Mouse (Mus musculus) T-helper 2 cell (primary cell): ENCODE measurements around the gene Trpm5.

Experiments used
- in situ Hi-C: fragments of 300-600 bp; cut with MboI, MseI; formaldehyde crosslinking; loops from one replicate; pipeline ENCODE4 v1.15.1; 2025; ENCODE audit warnings: high pct_unique_total_duplicates

Trpm5 gene

DNA sequence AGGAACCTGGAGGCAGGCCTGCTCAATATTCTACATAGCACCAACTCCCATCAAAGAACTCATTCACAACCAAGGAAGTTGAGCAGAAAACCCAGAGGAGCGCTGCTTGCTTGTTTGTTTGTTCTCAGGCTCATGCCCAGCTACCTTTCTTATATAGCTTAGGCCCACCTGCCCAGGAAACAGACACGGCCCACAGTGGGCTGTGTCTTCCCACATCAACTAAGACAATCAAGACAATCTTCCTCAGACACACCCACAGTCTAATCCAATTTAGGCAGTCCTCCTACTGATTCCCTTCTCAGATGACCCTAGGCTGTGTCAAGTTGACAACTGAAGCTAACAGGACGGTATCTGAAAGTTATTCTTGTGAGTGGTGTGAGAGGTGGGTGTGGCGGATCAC lies 11.6 kb upstream of the Trpm5 start, which contains the start of gene Kcnq1:
Kcnq1 (plus strand) TSS at position 301 of the 400 bp plus-strand sequence.
- in situ Hi-C loops, result no loop called here

DNA sequence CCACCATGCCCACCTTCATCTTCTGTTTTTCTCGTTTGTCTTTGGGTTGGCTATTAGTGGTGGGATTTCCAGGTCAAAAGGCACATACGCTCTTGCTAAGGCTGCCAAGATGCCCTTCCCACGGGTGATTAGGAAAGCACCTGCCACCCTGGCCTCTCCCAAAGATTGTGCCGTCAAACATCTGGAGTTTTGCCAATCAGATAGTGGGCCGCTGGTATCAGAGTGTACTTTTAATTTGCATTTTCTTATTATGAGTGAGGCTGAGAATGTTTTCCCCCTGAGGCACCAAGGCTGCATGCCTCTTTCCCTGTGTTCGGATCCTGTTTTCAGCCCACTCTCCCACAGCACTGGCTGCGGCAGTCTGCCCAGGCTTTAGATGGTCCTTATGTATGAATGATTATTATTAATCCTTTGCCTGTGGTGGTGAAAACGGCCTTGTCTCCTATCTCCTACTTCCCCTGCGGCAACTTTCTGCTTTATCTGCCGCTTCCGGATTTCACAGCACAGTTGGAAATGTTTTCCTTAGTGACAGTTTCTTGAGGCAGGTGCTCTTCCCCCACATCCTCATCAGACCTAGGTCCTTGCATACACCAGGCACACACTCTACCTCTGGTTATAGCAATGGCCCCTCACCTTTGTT lies 10.9 kb upstream of the Trpm5 start:
- in situ Hi-C loops, result no loop called here

GRCm38 (mm10) chr7:143100759-143101158 lies 6.3 kb upstream of the Trpm5 start:
- in situ Hi-C loops, result no loop called here

GRCm38 (mm10) chr7:143095554-143095907 lies 1.1 kb upstream of the Trpm5 start:
- in situ Hi-C loops, result loop anchor here (5.0 kb wide), 1 partner anchor 208 kb away; no protein-coding TSS in a partner anchor

DNA sequence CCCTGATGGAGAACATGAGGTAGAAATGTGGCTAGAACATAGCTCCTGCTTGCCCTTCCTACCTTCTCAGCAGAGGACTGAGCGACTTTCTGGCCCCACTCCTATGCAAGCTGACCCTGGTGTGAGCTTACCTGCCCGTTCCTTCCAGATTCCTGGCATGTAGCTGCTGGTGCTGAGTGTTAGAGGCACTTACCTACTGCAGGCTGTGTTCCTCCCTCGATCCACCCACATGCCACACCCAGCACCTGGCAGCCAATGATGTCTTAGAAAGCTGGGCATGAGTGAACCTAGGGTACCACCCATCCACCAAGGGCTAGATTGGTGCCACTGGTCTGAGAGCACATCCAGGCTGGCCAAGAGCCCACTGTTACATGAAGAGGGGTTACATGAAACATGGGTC lies 595 bp downstream of the Trpm5 start:
- in situ Hi-C loops, result no loop called here

- in situ Hi-C loops, result no loop called here
These were observed 7.3 kb downstream of the Trpm5 start for GRCm38 (mm10) chr7:143087070-143087579.

- in situ Hi-C loops, result no loop called here
These were observed 8.1 kb downstream of the Trpm5 start for GRCm38 (mm10) chr7:143086366-143086765.

GRCm38 (mm10) chr7:143083708-143084107 lies 10.7 kb downstream of the Trpm5 start:
- in situ Hi-C loops, result no loop called here

- in situ Hi-C loops, result no loop called here
These were observed 12.4 kb downstream of the Trpm5 start for GRCm38 (mm10) chr7:143082024-143082423.

GRCm38 (mm10) chr7:143077351-143077750 lies 17.1 kb downstream of the Trpm5 start:
- in situ Hi-C loops, result no loop called here

DNA sequence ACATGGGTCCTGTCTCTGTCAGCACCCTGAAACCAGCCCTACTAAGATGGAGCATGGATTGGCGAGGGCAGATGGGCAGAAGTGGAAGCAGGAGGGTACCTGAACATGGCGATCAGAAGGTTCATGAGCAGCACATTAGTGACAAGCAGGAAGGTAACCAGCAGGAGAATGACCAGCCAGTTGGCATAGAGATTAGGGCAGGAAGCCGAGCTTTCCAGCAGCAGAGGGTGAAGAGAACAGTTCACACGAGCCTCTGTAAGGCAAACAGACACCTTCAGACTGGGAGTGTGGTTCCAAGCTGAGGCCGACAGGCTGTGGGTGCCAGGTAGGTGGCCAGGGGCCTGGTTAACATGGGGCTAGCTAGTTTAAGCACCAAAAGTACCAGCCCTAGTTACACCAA lies 19.0 kb downstream of the Trpm5 start:
- in situ Hi-C loops, result no loop called here

DNA sequence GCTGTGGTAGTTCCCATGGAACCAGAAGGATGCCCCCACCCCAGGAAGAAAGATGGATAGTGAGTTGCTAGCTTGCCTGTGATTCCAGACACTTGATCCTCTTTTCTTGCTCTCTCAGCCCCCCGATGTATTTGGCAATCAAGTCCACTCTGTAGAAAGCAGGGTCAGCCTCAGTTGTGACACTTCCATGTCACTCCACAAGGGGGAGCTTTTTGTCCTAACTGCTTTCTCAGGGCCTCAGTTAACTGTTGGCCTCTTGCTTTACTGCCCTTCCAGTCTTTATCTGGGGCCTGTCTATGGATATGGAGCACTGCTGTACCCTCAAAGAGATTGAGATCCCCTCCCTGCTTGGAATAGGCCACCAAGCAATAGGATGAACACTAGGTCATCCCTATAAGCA lies 21.4 kb downstream of the Trpm5 start:
- in situ Hi-C loops, result no loop called here

- in situ Hi-C loops, result no loop called here
These were observed 21.8 kb downstream of the Trpm5 start for GRCm38 (mm10) chr7:143072605-143073004.

- in situ Hi-C loops, result no loop called here
These were observed 23.9 kb downstream of the Trpm5 start for GRCm38 (mm10) chr7:143070506-143071070.

DNA sequence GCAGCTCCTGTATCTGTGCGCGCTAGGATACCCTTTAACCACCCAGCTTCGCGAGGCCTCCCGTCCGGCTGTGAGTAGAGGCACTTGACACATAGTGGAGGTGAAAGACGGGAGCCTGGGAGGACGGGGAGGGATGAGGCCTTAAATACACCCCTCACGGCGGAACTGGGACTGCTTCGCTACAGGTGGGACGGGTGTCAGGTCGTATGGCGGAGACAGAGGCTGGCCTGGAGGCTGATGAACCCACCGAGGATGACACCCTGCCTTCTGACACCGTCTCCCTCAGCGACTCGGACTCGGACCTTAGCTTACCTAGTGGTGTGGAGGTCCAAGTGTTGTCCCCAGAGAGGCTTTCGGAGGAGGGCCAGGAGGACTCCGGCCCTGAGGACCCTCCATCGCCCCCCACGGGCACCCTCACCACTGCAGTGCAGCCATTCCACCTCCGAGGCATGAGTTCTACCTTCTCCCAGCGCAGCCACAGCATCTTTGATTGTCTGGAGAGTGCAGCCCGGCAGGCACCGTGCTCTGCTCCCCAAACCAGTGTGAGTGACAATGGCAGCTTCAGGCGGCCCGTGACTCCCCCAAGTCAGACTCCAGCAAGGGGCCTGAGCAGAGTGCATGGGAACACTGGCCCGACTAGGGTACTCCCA lies 24.6 kb downstream of the Trpm5 start:
- in situ Hi-C loops, result no loop called here

DNA sequence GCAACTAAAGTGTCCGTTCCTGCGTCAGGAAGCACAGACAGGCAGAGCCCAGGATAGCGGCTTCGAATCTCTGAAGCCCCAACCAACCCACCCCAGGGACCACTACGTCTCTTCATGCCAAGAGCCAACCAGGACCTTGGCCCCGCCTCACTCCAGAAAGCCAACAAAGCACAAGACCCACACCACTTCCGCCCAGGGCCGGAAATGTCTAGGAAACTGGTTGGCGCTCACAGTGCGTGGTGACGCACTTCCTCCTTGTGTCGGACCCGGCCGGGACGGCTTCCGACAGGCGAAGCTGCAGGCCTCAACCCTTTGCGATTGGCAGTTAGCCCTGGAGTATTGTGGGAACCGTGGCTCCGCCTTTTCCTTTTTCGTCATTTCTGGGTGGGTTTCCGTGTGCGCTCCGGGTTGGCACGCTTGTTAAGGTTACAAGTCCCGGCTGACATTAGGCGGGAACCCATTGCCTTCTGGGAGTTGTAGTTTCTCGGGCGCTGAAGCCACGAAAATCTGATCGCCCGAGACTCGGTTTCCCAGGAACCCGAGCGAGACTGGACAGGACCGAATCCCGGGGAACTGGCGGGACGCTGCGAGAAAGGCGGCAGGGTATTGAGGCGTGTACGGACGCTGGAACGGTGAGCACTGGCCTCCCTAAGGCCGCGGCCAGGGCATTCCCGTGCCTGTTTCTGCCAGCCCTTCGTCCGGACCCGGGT lies 25.4 kb downstream of the Trpm5 start, which contains the start of gene Tssc4:
Tssc4 (plus strand) TSS at position 368 of the 710 bp plus-strand sequence.
- in situ Hi-C loops, result no loop called here

GRCm38 (mm10) chr7:143068316-143068881 lies 26.0 kb downstream of the Trpm5 start:
- in situ Hi-C loops, result no loop called here

GRCm38 (mm10) chr7:143067897-143068296 lies 26.5 kb downstream of the Trpm5 start:
- in situ Hi-C loops, result no loop called here

DNA sequence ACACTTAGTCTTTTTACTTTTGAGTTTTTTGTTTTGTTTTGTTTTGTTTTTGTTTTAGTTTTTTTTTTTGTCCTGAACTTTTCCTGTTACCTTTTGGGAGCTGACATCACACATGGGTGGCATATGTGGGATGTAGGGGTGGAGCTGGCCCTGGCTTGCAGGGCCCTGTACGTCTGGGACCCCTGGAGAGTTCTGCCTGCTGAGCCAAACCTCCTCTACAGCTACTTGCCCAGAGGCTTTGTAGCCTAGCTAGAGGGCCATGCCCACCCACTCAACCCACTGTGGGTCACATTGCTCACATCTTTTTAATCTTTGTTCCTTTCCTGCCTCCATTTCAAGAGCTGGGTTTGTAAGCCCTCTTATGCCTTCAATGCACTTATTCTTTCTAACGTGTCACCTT lies 27.0 kb downstream of the Trpm5 start:
- in situ Hi-C loops, result no loop called here

DNA sequence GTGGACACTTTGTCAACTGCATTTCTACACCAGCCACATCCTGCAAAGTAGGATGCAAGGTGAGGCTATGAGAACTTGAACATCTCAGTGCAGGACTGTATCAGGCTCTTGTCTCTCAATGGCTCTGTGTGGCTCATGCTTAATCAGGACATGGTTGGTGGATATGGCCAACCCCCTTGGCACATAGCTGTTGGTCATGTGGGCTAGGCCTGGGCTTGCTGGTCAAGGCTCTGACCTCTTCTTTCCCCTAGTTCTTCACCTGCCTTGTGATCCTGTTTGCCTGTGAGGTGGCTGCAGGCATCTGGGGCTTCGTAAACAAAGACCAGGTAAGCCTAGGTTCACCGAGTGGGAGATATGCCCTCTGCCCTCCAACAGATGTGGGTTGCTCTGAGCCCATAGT lies 28.8 kb downstream of the Trpm5 start:
- in situ Hi-C loops, result no loop called here

- in situ Hi-C loops, result no loop called here
These were observed 30.2 kb downstream of the Trpm5 start for GRCm38 (mm10) chr7:143064226-143064625.

- in situ Hi-C loops, result no loop called here
These were observed 31.7 kb downstream of the Trpm5 start for GRCm38 (mm10) chr7:143062704-143063103.
